Mouse (Mus musculus): Measurements from ENCODE around the gene Gm10337. TPM values are rescaled to one million over a fixed set of nuclear protein-coding genes. Genes with fewer than 3 reads are reported as not detected.

Gene Gm10337
- polyA plus RNA-seq (2015; fragmentation: Illumina TruSeq; extraction: RNeasy Lipid Tissue Mini Kit (QIAGEN cat#74804); ENCODE audit: insufficient read depth, low read depth, low replicate concordance) = not detected

DNA sequence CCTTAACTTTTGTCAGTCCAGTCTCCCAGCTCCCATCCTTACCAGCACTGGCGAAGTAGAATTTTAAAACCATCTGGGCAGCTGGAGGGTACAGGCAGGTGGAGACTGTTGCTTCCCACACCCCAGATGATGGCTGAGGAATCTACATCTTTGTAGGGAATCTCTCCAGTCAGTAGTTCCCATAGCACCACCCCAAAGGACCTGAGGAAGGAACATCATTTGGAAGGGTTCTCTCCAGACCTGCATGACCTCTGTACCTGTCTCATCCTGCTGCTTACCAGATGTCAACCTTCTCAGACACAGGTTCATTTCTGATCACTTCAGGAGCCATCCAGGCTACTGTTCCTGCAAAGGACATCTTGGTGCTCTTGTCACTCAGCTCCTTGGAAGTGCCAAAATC, at the start of gene Gm10337:
Gm10337 (plus strand) TSS at position 276 of the 400 bp plus-strand sequence.

DNA sequence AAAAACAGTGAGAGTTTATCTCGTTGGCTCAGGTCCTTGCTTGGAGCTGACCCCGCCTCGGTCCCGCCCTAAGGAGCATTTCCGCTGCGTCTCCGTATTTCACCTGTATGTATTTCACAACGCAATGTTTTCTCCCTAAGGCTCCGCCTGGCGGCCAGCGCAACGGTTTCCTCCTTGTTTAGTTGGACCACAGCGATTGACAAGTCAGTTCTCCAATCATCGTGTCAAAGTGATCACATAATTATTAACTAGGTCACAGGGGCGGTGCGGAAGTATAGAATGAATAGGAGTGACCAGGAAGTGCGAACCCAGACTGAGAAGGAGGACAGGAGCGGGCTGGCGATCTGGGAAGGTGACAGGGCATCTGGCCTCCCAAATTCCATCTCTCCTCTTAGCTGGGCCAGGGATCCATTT, 44.6 kb upstream of the Gm10337 start, which contains the start of gene Prr13:
Prr13 (plus strand) TSS at position 125 of the 414 bp plus-strand sequence.

DNA sequence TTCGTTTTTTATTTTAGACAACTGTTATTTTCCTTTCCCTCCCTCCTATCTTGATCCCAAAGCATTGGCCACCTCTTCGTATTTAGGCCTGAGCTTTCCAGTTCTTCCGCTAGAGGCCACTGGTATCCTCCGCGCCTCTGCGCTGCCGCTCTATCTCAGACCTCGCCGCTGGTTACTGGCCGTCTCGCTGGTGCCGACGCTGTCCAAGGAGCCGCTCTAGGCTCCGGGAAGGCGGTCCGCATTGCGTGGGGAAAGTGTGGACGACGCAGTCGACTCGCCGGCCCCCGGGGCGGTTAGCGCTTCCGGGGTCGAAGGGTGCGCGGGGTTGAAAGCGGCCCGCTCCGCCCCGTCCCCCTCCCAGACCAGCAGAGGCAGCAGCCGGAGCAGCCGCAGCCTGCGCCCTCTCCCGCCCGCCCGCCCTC, 33.3 kb upstream of the Gm10337 start, which contains the start of gene Pcbp2:
Pcbp2 (plus strand) TSS at position 357 of the 422 bp plus-strand sequence.

DNA sequence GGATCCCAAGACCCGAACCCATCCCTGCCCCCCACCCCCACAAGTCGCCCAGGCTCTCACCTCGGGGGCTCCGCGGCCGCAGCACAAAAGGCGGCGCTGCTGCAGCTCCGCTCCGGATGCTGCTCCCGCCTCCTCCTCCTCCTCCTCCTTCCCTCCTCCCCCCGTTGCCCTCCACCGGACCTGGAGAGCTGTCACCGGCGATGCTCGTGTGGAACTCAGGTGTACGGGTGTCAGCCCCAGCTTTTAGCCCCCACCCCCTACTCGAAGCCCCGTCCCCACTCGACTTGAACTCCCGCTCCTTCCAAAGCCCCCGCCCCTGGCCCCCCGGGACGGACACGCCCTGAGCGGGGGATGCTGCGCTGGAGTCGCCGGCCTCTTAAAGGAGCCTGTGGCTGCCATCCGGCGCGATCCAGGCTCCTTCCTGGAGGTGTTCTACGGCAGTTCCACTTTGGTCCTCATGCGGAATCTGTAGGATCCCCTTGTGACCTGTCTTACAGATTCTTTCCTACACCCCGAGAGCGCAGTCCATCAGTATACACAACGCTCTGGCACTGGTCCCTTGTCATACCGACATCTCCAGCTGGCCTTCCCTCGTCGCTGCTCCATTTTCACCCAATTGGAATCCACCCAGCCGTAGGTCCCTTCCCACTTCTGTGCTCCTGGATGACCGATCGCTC, 13.3 kb downstream of the Gm10337 start, which contains the start of gene Map3k12:
Map3k12 (minus strand) TSS at position 337 of the 677 bp plus-strand sequence.

DNA sequence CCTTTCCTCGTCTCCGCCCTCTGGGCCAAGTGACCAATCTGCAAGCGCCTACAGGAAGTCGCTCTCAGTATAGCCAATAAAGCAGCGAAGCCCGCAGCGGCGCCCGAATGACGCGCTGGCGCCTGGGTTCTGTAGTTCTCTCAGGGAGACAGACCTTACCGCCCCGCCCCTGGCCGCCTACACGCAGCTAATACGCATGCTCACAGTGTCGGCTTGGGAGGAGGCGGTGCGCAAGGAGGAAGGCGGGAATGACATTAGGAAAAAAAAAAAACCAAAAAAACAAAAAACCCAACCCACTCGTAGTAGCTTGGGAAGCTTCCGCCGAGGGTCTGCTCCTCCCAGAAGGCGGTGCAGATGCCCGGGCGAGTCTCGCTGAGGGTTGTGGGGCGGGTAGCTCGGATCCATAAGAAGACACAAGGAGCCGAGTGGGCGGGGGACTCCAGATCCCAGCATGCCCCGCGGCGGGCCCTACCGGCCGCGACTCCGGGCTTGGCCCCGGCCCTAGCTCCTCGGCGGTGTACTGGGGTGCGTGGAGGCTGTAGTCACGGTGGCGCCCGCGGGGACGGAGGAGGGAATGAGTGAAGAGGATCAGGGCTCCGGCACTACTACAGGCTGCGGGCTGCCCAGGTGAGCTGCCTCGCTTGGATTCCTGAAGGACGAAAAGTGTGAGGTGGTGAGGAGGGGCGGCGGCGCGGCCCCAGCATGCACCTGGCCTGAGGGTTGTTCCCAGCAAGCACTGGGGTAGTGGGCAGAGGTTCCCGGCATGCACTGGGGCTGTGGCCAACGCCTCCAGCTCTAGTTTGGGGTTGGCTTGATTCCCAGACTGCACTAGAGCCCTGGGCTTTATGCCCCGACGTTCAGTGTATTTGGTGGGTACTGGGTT, 14.7 kb downstream of the Gm10337 start, which contains the start of gene Tarbp2:
Tarbp2 (plus strand) TSS at position 217 of the 883 bp plus-strand sequence.

DNA sequence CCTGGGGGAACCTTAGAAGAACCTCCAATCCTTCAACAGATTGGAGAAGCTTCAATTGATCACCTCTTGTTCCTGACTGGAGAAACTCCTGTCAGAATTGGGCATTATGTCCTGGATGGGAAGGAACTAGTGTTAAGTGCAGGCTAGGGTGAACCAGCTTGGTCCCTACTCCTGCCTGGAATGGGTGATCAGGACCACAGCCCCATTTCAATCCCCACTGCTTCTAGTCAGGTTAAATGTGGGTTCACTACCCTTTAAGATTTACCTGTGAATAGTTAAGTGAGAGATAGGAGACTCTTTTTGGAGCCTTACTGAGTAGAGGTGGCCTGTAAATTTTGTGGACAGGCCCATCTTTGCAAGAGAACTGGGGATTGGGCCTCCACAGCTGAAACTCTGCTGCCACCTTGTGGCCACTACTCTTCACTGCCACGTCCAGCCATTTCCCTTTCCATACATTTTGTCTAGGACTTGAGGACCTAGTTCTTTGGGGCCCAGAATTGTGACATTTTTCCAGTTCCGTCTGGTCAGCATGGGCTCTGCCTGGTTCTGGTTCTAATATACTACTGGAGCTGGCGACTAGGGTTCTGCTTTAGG, 21.5 kb downstream of the Gm10337 start, which contains the start of gene Npff:
Npff (minus strand) TSS at position 51 of the 594 bp plus-strand sequence.

Other genes with a start within 250 kb of the Gm10337 start
- 13.8 TPM for gene Rarg, start 246.2 kb upstream of the Gm10337 start, polyA plus RNA-seq (2015; fragmentation: Illumina TruSeq; extraction: RNeasy Lipid Tissue Mini Kit (QIAGEN cat#74804); ENCODE audit: insufficient read depth, low read depth, low replicate concordance)
- gene Gm9918, start 233.2 kb upstream of the Gm10337 start, polyA plus RNA-seq (2015; fragmentation: Illumina TruSeq; extraction: RNeasy Lipid Tissue Mini Kit (QIAGEN cat#74804); ENCODE audit: insufficient read depth, low read depth, low replicate concordance) = not detected
- 8.9 TPM for gene Mfsd5, start 224.3 kb upstream of the Gm10337 start, polyA plus RNA-seq (2015; fragmentation: Illumina TruSeq; extraction: RNeasy Lipid Tissue Mini Kit (QIAGEN cat#74804); ENCODE audit: insufficient read depth, low read depth, low replicate concordance)
- gene Espl1, start 207.5 kb upstream of the Gm10337 start, polyA plus RNA-seq (2015; fragmentation: Illumina TruSeq; extraction: RNeasy Lipid Tissue Mini Kit (QIAGEN cat#74804); ENCODE audit: insufficient read depth, low read depth, low replicate concordance) = 1.5 TPM
- 82.8 TPM for gene Pfdn5, start 177.6 kb upstream of the Gm10337 start, polyA plus RNA-seq (2015; fragmentation: Illumina TruSeq; extraction: RNeasy Lipid Tissue Mini Kit (QIAGEN cat#74804); ENCODE audit: insufficient read depth, low read depth, low replicate concordance)
- 24.2 TPM for gene Myg1, start 172.0 kb upstream of the Gm10337 start, polyA plus RNA-seq (2015; fragmentation: Illumina TruSeq; extraction: RNeasy Lipid Tissue Mini Kit (QIAGEN cat#74804); ENCODE audit: insufficient read depth, low read depth, low replicate concordance)
- 18.0 TPM for gene Aaas, start 153.0 kb upstream of the Gm10337 start, polyA plus RNA-seq (2015; fragmentation: Illumina TruSeq; extraction: RNeasy Lipid Tissue Mini Kit (QIAGEN cat#74804); ENCODE audit: insufficient read depth, low read depth, low replicate concordance)
- 0.26 TPM for gene Sp7, start 136.5 kb upstream of the Gm10337 start, polyA plus RNA-seq (2015; fragmentation: Illumina TruSeq; extraction: RNeasy Lipid Tissue Mini Kit (QIAGEN cat#74804); ENCODE audit: insufficient read depth, low read depth, low replicate concordance)
- gene Sp1, start 97.6 kb upstream of the Gm10337 start, polyA plus RNA-seq (2015; fragmentation: Illumina TruSeq; extraction: RNeasy Lipid Tissue Mini Kit (QIAGEN cat#74804); ENCODE audit: insufficient read depth, low read depth, low replicate concordance) = 6.9 TPM
- 1.3 TPM for gene Amhr2, start 58.4 kb upstream of the Gm10337 start, polyA plus RNA-seq (2015; fragmentation: Illumina TruSeq; extraction: RNeasy Lipid Tissue Mini Kit (QIAGEN cat#74804); ENCODE audit: insufficient read depth, low read depth, low replicate concordance)
- 31.0 TPM for gene Prr13, start 44.7 kb upstream of the Gm10337 start, polyA plus RNA-seq (2015; fragmentation: Illumina TruSeq; extraction: RNeasy Lipid Tissue Mini Kit (QIAGEN cat#74804); ENCODE audit: insufficient read depth, low read depth, low replicate concordance)
- gene Pcbp2, start 33.2 kb upstream of the Gm10337 start, polyA plus RNA-seq (2015; fragmentation: Illumina TruSeq; extraction: RNeasy Lipid Tissue Mini Kit (QIAGEN cat#74804); ENCODE audit: insufficient read depth, low read depth, low replicate concordance) = 149 TPM
- gene Map3k12, start 13.3 kb downstream of the Gm10337 start, polyA plus RNA-seq (2015; fragmentation: Illumina TruSeq; extraction: RNeasy Lipid Tissue Mini Kit (QIAGEN cat#74804); ENCODE audit: insufficient read depth, low read depth, low replicate concordance) = 5.1 TPM
- 11.7 TPM for gene Tarbp2, start 14.5 kb downstream of the Gm10337 start, polyA plus RNA-seq (2015; fragmentation: Illumina TruSeq; extraction: RNeasy Lipid Tissue Mini Kit (QIAGEN cat#74804); ENCODE audit: insufficient read depth, low read depth, low replicate concordance)
- 7.2 TPM for gene Npff, start 21.2 kb downstream of the Gm10337 start, polyA plus RNA-seq (2015; fragmentation: Illumina TruSeq; extraction: RNeasy Lipid Tissue Mini Kit (QIAGEN cat#74804); ENCODE audit: insufficient read depth, low read depth, low replicate concordance)
- not detected for gene Gm28047, start 121.3 kb downstream of the Gm10337 start, polyA plus RNA-seq (2015; fragmentation: Illumina TruSeq; extraction: RNeasy Lipid Tissue Mini Kit (QIAGEN cat#74804); ENCODE audit: insufficient read depth, low read depth, low replicate concordance)
- gene Atf7, start 121.7 kb downstream of the Gm10337 start, polyA plus RNA-seq (2015; fragmentation: Illumina TruSeq; extraction: RNeasy Lipid Tissue Mini Kit (QIAGEN cat#74804); ENCODE audit: insufficient read depth, low read depth, low replicate concordance) = 26.4 TPM
- gene Atp5g2, start 168.6 kb downstream of the Gm10337 start, polyA plus RNA-seq (2015; fragmentation: Illumina TruSeq; extraction: RNeasy Lipid Tissue Mini Kit (QIAGEN cat#74804); ENCODE audit: insufficient read depth, low read depth, low replicate concordance) = 69.4 TPM
- gene Calcoco1, start 218.5 kb downstream of the Gm10337 start, polyA plus RNA-seq (2015; fragmentation: Illumina TruSeq; extraction: RNeasy Lipid Tissue Mini Kit (QIAGEN cat#74804); ENCODE audit: insufficient read depth, low read depth, low replicate concordance) = 18.2 TPM

Measured in pancreas, adult 10 weeks (tissue).